Mouse (Mus musculus): ENCODE data around the gene Scgb1b11.
"Not testable (repeated sequence)": the region's sequence is repeated elsewhere in the genome, so short reads cannot be mapped to it uniquely, and the experiment has no call there.

- not testable (repeated sequence) for TF ChIP-seq CTCF, EP300 (IDR thresholded peaks at IDR 0.05; ENCODE audit: low read depth)
Measured at GRCm38 (mm10) chr7:32222540-32222939, at the start of gene Scgb1b11.

Data from heart, postnatal 0 days (tissue).